Mouse (Mus musculus) intestine, postnatal 0 days (tissue): ENCODE measurements around the gene Aldh1l1. TPM values are rescaled to one million over a fixed set of nuclear protein-coding genes. Genes with fewer than 3 reads are reported as not detected.

Experiments
- ATAC-seq: fragments of 200-750 bp; cut with Nextera tagmentation; 2 replicates; pipeline ENCODE4 v1.8.0; 2017; ENCODE audit warnings: mild to moderate bottlenecking, moderate TSS enrichment, moderate library complexity
- H3K27ac ChIP-seq: fragments of 300-500 bp; sonication (generic); 2 replicates; pipeline ENCODE4 v1.5.1; 2014; ENCODE audit warnings: mild to moderate bottlenecking, low read depth, low read length, moderate library complexity
- H3K27me3 ChIP-seq: fragments of 300-500 bp; sonication (generic); replicated peaks from 2 replicates; pipeline ENCODE4 v1.6.1; 2014; ENCODE audit warnings: low read length, mixed read lengths; ENCODE audit not compliant: control insufficient read depth, insufficient read depth
- H3K36me3 ChIP-seq: fragments of 300-500 bp; sonication (generic); 2 replicates; pipeline ENCODE4 v1.6.1; 2014; ENCODE audit warnings: mild to moderate bottlenecking, moderate library complexity; ENCODE audit not compliant: control insufficient read depth, insufficient read depth
- H3K4me1 ChIP-seq: fragments of 300-500 bp; sonication (generic); replicated peaks from 2 replicates; pipeline ENCODE4 v1.6.1; 2014; ENCODE audit warnings: antibody characterized with exemption, low read length, mixed read lengths; ENCODE audit not compliant: control insufficient read depth, insufficient read depth
- H3K4me2 ChIP-seq: fragments of 300-500 bp; sonication (generic); replicated peaks from 2 replicates; pipeline ENCODE4 v1.6.1; 2014; ENCODE audit warnings: low read depth, mild to moderate bottlenecking, moderate library complexity
- H3K4me3 ChIP-seq: fragments of 300-500 bp; sonication (generic); 2 replicates; pipeline ENCODE4 v1.5.1; 2014; ENCODE audit warnings: low read depth, low read length
- H3K9ac ChIP-seq: fragments of 300-500 bp; sonication (generic); 2 replicates; pipeline ENCODE4 v1.6.1; 2014; ENCODE audit warnings: mild to moderate bottlenecking, low read depth, low read length
- H3K9me3 ChIP-seq: fragments of 300-500 bp; sonication (generic); 2 replicates; pipeline ENCODE4 v1.6.1; 2016; ENCODE audit warnings: mixed run types; ENCODE audit not compliant: control insufficient read depth
- CTCF ChIP-seq: sonication (generic); IDR thresholded peaks from 2 replicates; pipeline ENCODE4 v1.5.1; 2016; ENCODE audit warnings: low read depth, mild to moderate bottlenecking, control low read depth, antibody characterized with exemption, moderate library complexity
- WGBS: fragments of 180-500 bp; shearing (Covaris S2); extraction: QIAGEN DNeasy Blood & Tissue Kit; methylation state at CpG from one replicate; pipeline ENCODE4 v1.1.7; 2014; 5-methylcytosine and 5-hydroxymethylcytosine counted together
- polyA plus RNA-seq: library from polyadenylated mRNA; unstranded; fragments of >200 nt; fragmentation: Nextera tagmentation; extraction: Ambion mirVana; gene quantifications from 2 replicates; pipeline ENCODE4 v1.2.1, GENCODE M21; 2015

The Aldh1l1 gene
- polyA plus RNA-seq, 1 experiment from 2014 or later: 12.1 TPM

DNA sequence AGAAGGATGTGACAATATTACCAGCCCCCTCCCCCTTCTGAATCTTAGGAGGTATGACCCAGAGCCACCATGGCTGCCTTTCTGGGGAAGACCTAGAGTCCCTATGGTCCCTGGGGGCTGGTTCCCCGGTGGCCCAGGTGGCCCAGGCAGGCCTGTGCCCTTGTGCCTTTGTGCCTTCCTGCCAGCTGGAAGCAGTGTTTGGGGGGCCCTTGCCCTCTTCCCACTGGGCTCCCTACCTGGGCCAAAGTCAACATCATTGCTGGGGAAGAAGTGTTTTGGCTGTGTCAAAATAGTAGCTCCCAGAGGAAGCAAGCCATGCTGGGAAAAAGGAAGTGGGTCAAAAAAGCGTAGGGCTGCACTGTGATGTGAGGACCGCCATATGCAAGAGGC lies 11.9 kb upstream of the Aldh1l1 start:
- Histone ChIP-seq H3K4me3 (no peak overlapping the region), H3K9me3 (no peaks in the 10 kb centered on the region), H3K27ac (no peak overlapping the region), H3K4me2 (no peak overlapping the region), H3K36me3 (no peaks in the 10 kb centered on the region), H3K9ac (no peak overlapping the region), H3K27me3 (no peaks in the 10 kb centered on the region), H3K4me1 (no peaks in the 10 kb centered on the region)
- TF ChIP-seq CTCF: no peak
- 90% methylated on average over 3 of the region's 3 CpGs for WGBS
- ATAC-seq: no peak

DNA sequence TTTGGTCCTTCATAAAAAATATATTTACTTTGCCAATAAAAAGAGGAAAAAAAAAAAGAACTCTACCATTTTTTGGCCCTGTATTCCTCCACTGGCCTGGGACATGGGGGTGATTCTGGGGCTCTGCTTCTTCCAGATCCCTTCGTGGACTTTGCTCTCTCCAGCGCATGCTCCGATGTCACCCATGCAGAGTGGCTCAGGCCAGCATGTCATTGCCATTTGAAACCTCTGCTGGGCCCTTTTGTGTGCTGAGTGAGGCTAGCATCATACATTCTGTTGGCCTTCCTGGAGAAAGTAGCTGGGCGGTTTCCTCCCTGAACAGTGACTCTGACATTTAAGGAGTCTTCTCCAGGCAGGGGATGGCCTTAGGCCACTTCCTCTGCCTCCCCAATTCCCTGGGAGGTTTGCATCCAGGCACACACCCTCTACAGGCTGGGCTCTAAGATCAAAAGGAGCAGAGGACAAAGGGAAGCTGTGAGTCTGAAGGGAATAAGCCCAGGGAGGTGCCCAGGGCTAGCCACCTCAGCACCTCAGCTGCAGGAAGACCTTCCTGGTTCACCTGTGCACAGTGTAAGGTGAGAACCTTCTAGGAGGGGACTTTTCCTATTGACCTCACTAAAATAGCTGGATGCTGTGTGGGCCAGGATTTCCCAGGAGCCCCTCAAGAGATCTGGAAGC lies 10.9 kb upstream of the Aldh1l1 start:
- Histone ChIP-seq H3K36me3 (no peaks in the 10 kb centered on the region), H3K27me3 (no peaks in the 10 kb centered on the region), H3K4me1 (no peaks in the 10 kb centered on the region), H3K4me3 (no peak overlapping the region), H3K9me3 (no peaks in the 10 kb centered on the region), H3K9ac (no peak overlapping the region), H3K27ac (no peak overlapping the region), H3K4me2 (no peak overlapping the region)
- no peak for ATAC-seq
- 58% methylated on average over 4 of the region's 4 CpGs for WGBS
- no peak for TF ChIP-seq CTCF

DNA sequence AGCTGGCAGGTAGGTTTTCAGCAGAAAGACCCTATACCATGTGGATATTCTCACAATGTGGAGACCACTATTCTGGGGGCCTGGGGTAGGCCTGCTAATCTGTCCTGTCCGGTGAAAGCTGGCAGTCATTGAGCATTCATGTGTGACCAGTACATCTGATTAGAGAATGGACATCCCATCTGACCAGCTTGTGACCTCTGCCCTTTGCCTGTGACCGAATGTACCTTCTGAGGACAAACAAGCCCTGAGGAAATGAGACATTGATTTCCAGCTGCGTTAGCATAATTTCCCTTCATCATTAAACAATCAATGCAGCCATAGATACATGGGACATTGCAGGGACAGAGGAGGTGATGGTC lies 10.4 kb upstream of the Aldh1l1 start:
- H3K36me3 ChIP-seq: no peaks in the 10 kb centered on the region
- no peak for TF ChIP-seq CTCF
- no peak overlapping the region for H3K27ac ChIP-seq
- no peak for ATAC-seq
- no peaks in the 10 kb centered on the region for H3K4me1 ChIP-seq
- 78% methylated on average over 3 of the region's 3 CpGs for WGBS
- H3K9me3 ChIP-seq: no peaks in the 10 kb centered on the region
- H3K4me2 ChIP-seq: no peak overlapping the region
- no peak overlapping the region for H3K4me3 ChIP-seq
- no peaks in the 10 kb centered on the region for H3K27me3 ChIP-seq
- H3K9ac ChIP-seq: no peak overlapping the region

DNA sequence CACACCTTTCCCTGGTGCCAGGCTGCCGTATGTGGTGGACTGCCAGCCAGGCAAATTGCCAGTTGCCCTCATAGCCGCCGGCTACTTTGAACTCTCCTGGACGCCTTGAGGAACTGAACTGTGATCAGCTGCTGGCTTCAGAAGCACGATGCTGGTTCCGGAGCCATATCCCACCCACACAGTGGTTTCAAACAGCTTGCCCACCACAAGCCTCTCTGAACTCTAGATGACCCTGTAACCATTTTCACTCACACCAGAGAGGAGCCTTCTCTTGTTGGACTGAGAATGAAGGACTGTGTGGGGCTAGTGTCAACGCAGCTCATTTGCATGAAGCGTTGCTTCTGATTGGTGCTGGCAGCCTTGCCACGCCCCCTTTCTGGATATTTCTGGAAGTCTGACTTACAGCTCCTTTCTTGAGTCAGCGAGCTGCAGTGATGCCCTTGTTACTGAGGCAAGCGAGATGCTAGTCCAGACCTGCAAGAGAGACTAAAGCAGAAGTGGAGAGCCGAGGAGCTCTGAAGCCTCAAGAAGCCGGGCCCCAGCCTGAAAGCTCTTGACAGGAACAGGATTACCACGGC lies 9.2 kb upstream of the Aldh1l1 start:
- H3K9ac ChIP-seq: no peak overlapping the region
- H3K27me3 ChIP-seq: no peaks in the 10 kb centered on the region
- no peaks in the 10 kb centered on the region for H3K4me1 ChIP-seq
- no peak for ATAC-seq
- H3K4me2 ChIP-seq: no peak overlapping the region
- no peaks in the 10 kb centered on the region for H3K9me3 ChIP-seq
- H3K4me3 ChIP-seq: no peak overlapping the region
- no peak overlapping the region for H3K27ac ChIP-seq
- WGBS: 58% methylated on average over 14 of the region's 14 CpGs
- H3K36me3 ChIP-seq: no peaks in the 10 kb centered on the region
- no peak for TF ChIP-seq CTCF

DNA sequence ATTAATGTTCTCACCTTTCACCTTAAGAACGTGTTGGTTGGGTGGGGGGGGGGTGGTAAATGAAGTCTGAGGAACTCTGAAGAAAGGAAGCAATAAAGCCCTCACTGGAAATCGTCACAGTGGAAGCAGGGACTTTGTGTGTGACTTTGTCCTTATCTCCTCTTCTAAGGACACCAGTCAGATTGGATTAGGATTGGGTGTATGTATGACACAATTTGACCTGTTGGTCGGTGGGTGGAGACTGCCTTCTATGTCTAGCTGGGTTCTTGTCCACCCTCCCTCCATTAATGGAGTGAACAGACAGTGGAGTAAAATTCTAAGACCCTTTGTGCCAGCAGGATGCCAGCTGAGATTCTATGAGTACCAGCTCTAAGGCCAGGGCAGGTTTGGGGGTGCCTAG lies 2.0 kb upstream of the Aldh1l1 start:
- H3K36me3 ChIP-seq: no peaks in the 10 kb centered on the region
- H3K9me3 ChIP-seq: no peaks in the 10 kb centered on the region
- no peaks in the 10 kb centered on the region for H3K27me3 ChIP-seq
- no peak overlapping the region for H3K4me2 ChIP-seq
- no peaks in the 10 kb centered on the region for H3K4me1 ChIP-seq
- H3K4me3 ChIP-seq: no peak overlapping the region
- 45% methylated on average over 3 of the region's 3 CpGs for whole genome bisulfite sequencing
- ATAC-seq: no peak
- no peak overlapping the region for H3K27ac ChIP-seq
- no peak for TF ChIP-seq CTCF
- H3K9ac ChIP-seq: no peak overlapping the region

DNA sequence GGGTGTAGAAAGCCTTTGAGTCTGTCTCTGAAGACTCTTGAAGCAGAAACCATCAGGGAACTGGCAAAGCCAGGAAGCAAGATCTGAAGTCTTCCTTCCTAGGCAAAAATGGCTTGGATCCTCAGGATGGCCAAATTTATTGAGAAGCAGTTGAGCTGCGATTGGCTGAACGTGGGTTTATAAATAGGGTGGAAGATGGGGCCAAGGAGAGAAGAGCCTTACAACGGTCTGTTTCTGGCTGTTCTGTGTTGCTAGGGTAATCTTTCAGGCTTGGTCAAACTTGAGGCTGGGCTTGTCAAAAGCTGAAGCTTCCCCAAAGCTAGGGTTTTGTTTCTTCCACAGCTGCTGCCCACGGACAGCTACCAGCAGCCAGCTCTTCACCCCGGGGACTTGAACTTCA lies 1.4 kb upstream of the Aldh1l1 start:
- 73% methylated on average over 5 of the region's 5 CpGs for WGBS
- TF ChIP-seq CTCF: no peak
- H3K27ac ChIP-seq: no peak overlapping the region
- no peaks in the 10 kb centered on the region for H3K4me1 ChIP-seq
- H3K4me2 ChIP-seq: no peak overlapping the region
- no peak for ATAC-seq
- H3K27me3 ChIP-seq: no peaks in the 10 kb centered on the region
- H3K4me3 ChIP-seq: no peak overlapping the region
- no peaks in the 10 kb centered on the region for H3K36me3 ChIP-seq
- no peak overlapping the region for H3K9ac ChIP-seq
- H3K9me3 ChIP-seq: no peaks in the 10 kb centered on the region

DNA sequence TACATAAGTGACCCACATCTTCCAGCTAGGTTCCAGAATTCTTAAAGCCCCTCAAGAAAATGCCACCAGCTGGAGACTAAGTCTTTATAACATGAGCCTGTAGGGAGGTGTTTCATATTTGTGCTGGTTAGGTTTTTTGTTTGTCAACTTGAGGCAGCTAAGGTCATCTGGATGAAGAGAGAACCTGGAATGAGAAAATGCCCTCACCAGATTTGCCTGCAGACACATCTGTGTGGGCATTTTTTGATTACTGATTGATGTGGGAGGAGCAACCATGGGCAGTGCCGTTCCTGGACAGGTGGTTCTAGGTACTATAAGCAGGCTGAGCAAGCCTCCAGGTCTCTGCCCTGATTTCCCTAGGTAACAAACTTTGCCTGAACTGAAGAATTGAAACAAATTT lies 1.3 kb downstream of the Aldh1l1 start:
- ATAC-seq: no peak

More for the DNA sequence above, 1.3 kb downstream of the Aldh1l1 start:
- 79% methylated on average over 1 of the region's 1 CpGs for WGBS
- no peaks in the 10 kb centered on the region for H3K4me1 ChIP-seq
- H3K27ac ChIP-seq: no peak overlapping the region
- H3K9ac ChIP-seq: no peak overlapping the region
- H3K4me3 ChIP-seq: no peak overlapping the region
- no peak overlapping the region for H3K4me2 ChIP-seq
- no peaks in the 10 kb centered on the region for H3K9me3 ChIP-seq
- TF ChIP-seq CTCF: no peak
- no peaks in the 10 kb centered on the region for H3K36me3 ChIP-seq
- H3K27me3 ChIP-seq: no peaks in the 10 kb centered on the region
